Mouse (Mus musculus) heart, adult 2 months (tissue): ENCODE measurements around the gene Trim46. TPM values are rescaled to one million over a fixed set of nuclear protein-coding genes. Genes with fewer than 3 reads are reported as not detected.
A peak's percentile ranks its signal among the peaks of the same experiment; 100 is the strongest.

Experiments
- DNase-seq, 2 experiments: peaks; one replicate each; pipeline ENCODE4 v3.0.0; 2021
- H3K27ac ChIP-seq: fragments of 200-600 bp; 2 replicates; pipeline ENCODE4 v1.8.1; 2022
- H3K27me3 ChIP-seq: fragments of 200-500 bp; 2 replicates; pipeline ENCODE4 v1.6.1; 2012; ENCODE audit warnings: mild to moderate bottlenecking, low read length, inconsistent platforms, mixed read lengths; ENCODE audit not compliant: control insufficient read depth, insufficient read depth
- H3K36me3 ChIP-seq: fragments of 200-500 bp; 2 replicates; pipeline ENCODE4 v1.6.1; 2012; ENCODE audit warnings: low read length, inconsistent platforms; ENCODE audit not compliant: control insufficient read depth, insufficient read depth
- H3K4me1 ChIP-seq: fragments of 200-500 bp; 2 replicates; pipeline ENCODE4 v1.6.1; 2011; ENCODE audit warnings: low read length; ENCODE audit not compliant: control insufficient read depth, insufficient read depth
- H3K4me3 ChIP-seq: fragments of 200-600 bp; 2 replicates; pipeline ENCODE4 v1.8.1; 2022
- H3K79me2 ChIP-seq: fragments of 200-500 bp; replicated peaks from 2 replicates; pipeline ENCODE4 v1.6.1; 2012; ENCODE audit warnings: mild to moderate bottlenecking, inconsistent platforms, low read length, moderate library complexity, mixed read lengths; ENCODE audit not compliant: control insufficient read depth, insufficient read depth
- H3K9ac ChIP-seq: fragments of 200-500 bp; 2 replicates; pipeline ENCODE4 v1.6.1; 2012; ENCODE audit warnings: low read depth, mild to moderate bottlenecking, control low read depth, inconsistent platforms, low read length, mixed read lengths
- CTCF ChIP-seq: fragments of 200-600 bp; IDR thresholded peaks from 2 replicates; pipeline ENCODE4 v1.8.1; 2022; ENCODE audit warnings: antibody characterized with exemption, mild to moderate bottlenecking, moderate library complexity
- EP300 ChIP-seq: fragments of 200-500 bp; IDR thresholded peaks from 2 replicates; pipeline ENCODE4 v1.6.1; 2011; ENCODE audit warnings: low read depth, low read length, control low read depth; ENCODE audit not compliant: insufficient read depth
- POLR2A ChIP-seq: fragments of 200-500 bp; IDR thresholded peaks from 2 replicates; pipeline ENCODE4 v1.6.1; 2011; ENCODE audit warnings: mild to moderate bottlenecking, low read depth, low read length, control low read depth; ENCODE audit not compliant: insufficient read depth
- WGBS: fragments of 180-500 bp; shearing (Covaris S2); methylation state at CpG from one replicate; pipeline ENCODE4 v1.1.7; 2018; 5-methylcytosine and 5-hydroxymethylcytosine counted together
- intact Hi-C: fragments of 180-260 bp; cut with DNase I; formaldehyde crosslinking; loops from one replicate; pipeline ENCODE4 v1.15.1; 2025
- polyA plus RNA-seq: library from polyadenylated mRNA; depleted of rRNA; stranded (reverse); fragments of >200 nt; gene quantifications from 2 replicates; pipeline ENCODE4 v1.2.3, GENCODE M21; 2012
- total RNA-seq, 2 experiments: library from RNA; stranded (reverse); gene quantifications; 2 replicates each; pipeline ENCODE4 v1.2.3; 2021

Gene Trim46
- total and polyA plus RNA-seq, 3 experiments: 0.39 to 1.9 (median 0.96) TPM

- WGBS: 31% methylated on average over 25 of the region's 25 CpGs
- Histone ChIP-seq H3K36me3 (no peaks in the 10 kb centered on the region), H3K4me3 (no peak overlapping the region; the same call in 1 of the 2 replicates), H3K79me2 (no peaks in the 10 kb centered on the region), H3K4me1 (peaks cover 1% of the 10 kb centered on the region; the same call in 1 of the 2 replicates), H3K27ac (no peak overlapping the region), H3K9ac (no peak overlapping the region), H3K27me3 (no peaks in the 10 kb centered on the region)
- intact Hi-C loops: no loop called here
- TF ChIP-seq POLR2A (no peak), CTCF (peak; percentile 51)
- DNase-seq: no peak
These were observed 1.7 kb downstream of the Trim46 start for GRCm38 (mm10) chr3:89244158-89244981.

GRCm38 (mm10) chr3:89243609-89244008, 2.5 kb downstream of the Trim46 start:
- no peaks in the 10 kb centered on the region for H3K27me3 ChIP-seq
- H3K4me3 ChIP-seq: no peak overlapping the region
- H3K36me3 ChIP-seq: no peaks in the 10 kb centered on the region
- H3K9ac ChIP-seq: no peak overlapping the region
- peak; percentile 61 for TF ChIP-seq CTCF
- TF ChIP-seq POLR2A: no peak
- no peak for TF ChIP-seq EP300
- H3K79me2 ChIP-seq: no peaks in the 10 kb centered on the region
- peaks cover 1% of the 10 kb centered on the region; the same call in 1 of the 2 replicates for H3K4me1 ChIP-seq
- peak in 1 of 2 experiments; percentile 50 for DNase-seq
- whole genome bisulfite sequencing: 36% methylated on average over 14 of the region's 14 CpGs
- intact Hi-C loops: no loop called here
- no peak overlapping the region for H3K27ac ChIP-seq

- no peak overlapping the region for H3K4me3 ChIP-seq
- no peak overlapping the region for H3K9ac ChIP-seq
- no peaks in the 10 kb centered on the region for H3K79me2 ChIP-seq
- intact Hi-C loops: no loop called here
- peak in 1 of 2 experiments; percentile 53 for DNase-seq
- 67% methylated on average over 9 of the region's 9 CpGs for WGBS
- H3K27ac ChIP-seq: no peak overlapping the region
- H3K4me1 ChIP-seq: peaks cover 1% of the 10 kb centered on the region; the same call in 1 of the 2 replicates
- H3K36me3 ChIP-seq: no peaks in the 10 kb centered on the region
- H3K27me3 ChIP-seq: no peaks in the 10 kb centered on the region
- TF ChIP-seq EP300 (no peak), POLR2A (no peak), CTCF (peak; percentile 74)
These were observed 3.7 kb downstream of the Trim46 start for GRCm38 (mm10) chr3:89242331-89242895.

GRCm38 (mm10) chr3:89238494-89238893, 7.6 kb downstream of the Trim46 start:
- H3K36me3 ChIP-seq: no peaks in the 10 kb centered on the region
- H3K79me2 ChIP-seq: no peaks in the 10 kb centered on the region
- intact Hi-C loops: no loop called here
- no peak for DNase-seq
- no peak overlapping the region for H3K9ac ChIP-seq
- H3K27ac ChIP-seq: no peak overlapping the region
- TF ChIP-seq POLR2A (no peak), EP300 (no peak), CTCF (no peak)
- H3K4me1 ChIP-seq: no peaks in the 10 kb centered on the region
- WGBS: 54% methylated on average over 12 of the region's 12 CpGs
- no peak overlapping the region for H3K4me3 ChIP-seq
- H3K27me3 ChIP-seq: no peaks in the 10 kb centered on the region

DNA sequence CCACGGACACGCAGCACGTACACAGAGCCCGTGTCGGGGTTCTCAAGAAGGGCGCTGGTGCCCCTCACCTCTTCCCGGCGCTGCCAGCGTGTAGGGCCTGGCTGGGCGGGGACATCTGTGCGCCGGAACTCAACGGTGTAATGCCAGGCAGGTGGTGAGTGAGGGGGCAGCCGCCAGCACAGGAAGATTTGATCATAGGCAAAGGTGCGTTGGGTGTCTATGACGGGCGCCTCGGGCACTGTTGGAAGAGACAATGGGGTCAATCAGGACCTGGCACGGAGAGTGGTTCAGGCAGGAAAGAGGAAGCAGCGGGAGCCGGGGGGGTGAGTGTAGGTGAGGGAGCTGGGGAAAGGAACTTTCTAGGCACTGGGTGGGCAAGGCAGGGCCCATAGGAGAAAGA, 8.4 kb downstream of the Trim46 start:
- no peaks in the 10 kb centered on the region for H3K36me3 ChIP-seq

DNA sequence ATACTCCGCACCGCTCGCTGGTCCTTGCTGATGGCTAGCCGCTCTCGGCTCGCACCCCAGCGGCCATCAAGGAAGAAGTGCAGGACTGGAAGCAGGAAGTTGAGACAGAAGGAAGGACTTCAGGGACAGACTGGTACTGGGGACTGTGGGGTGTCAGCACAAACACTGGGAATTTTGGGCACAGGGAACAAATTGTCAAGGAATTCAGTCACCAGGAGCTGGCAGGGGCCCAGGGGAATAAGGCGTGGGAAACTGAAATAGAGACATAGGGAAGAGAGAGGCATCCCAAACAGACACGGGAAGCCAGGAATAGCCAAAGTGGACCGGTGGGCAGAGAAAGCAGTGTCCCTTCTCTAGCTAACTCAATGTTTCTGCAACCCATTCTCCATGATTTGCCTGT, 9.6 kb downstream of the Trim46 start:
- H3K27me3 ChIP-seq: no peaks in the 10 kb centered on the region
- WGBS: 80% methylated on average over 10 of the region's 10 CpGs
- no peaks in the 10 kb centered on the region for H3K79me2 ChIP-seq
- intact Hi-C loops: no loop called here
- no peak overlapping the region for H3K9ac ChIP-seq
- no peak overlapping the region for H3K4me3 ChIP-seq
- no peak for TF ChIP-seq POLR2A
- TF ChIP-seq EP300: no peak
- TF ChIP-seq CTCF: no peak
- no peak for DNase-seq
- no peak overlapping the region for H3K27ac ChIP-seq
- H3K36me3 ChIP-seq: no peaks in the 10 kb centered on the region
- H3K4me1 ChIP-seq: 0 out of 2 replicates have a peak, but pooled peaks cover 1% of the 10 kb centered on the region

More for the DNA sequence above, 8.4 kb downstream of the Trim46 start:
- no peak for DNase-seq
- Histone ChIP-seq H3K4me3 (no peak overlapping the region), H3K9ac (no peak overlapping the region), H3K27ac (no peak overlapping the region), H3K4me1 (0 out of 2 replicates have a peak, but pooled peaks cover 1% of the 10 kb centered on the region), H3K27me3 (no peaks in the 10 kb centered on the region), H3K79me2 (no peaks in the 10 kb centered on the region)
- 83% methylated on average over 21 of the region's 21 CpGs for WGBS
- intact Hi-C loops: no loop called here
- TF ChIP-seq POLR2A (no peak), EP300 (no peak), CTCF (no peak)
